Mouse (Mus musculus) brain, adult 2 months (tissue): ENCODE measurements around the gene Foxl1.

Experiments used
- DNase-seq: peaks from one replicate; pipeline ENCODE4 v3.0.0; 2011; ENCODE audit warnings: low read depth, low spot score

Foxl1 gene

GRCm38 (mm10) chr8:121164017-121164469 is 36.3 kb downstream of the Foxl1 start:
- no peak for DNase-seq

GRCm38 (mm10) chr8:121168033-121168432 is 40.3 kb downstream of the Foxl1 start:
- DNase-seq = no peak

DNA sequence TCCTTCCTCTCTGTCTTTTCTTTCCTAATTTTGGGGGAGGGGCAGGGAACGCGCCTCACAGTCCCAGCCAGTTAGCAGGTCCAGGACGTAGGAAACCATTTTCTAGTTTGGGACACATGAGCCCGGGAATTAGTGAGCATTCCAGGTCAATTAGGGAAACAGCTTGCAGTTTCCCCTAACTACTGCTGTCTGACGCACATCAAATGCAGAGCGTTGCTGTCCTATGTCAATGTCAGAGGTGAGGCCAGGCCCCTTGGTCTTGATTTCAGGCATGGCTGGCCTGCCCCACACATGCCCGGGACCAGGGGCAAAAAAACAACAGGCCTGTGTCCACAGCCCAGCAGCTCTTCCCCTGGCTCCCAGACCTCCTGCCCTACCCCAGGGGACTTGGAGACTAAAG is 42.4 kb downstream of the Foxl1 start:
- no peak for DNase-seq

- DNase-seq = peak; percentile 4
Measured at GRCm38 (mm10) chr8:121170626-121171552, 43.1 kb downstream of the Foxl1 start.

DNA sequence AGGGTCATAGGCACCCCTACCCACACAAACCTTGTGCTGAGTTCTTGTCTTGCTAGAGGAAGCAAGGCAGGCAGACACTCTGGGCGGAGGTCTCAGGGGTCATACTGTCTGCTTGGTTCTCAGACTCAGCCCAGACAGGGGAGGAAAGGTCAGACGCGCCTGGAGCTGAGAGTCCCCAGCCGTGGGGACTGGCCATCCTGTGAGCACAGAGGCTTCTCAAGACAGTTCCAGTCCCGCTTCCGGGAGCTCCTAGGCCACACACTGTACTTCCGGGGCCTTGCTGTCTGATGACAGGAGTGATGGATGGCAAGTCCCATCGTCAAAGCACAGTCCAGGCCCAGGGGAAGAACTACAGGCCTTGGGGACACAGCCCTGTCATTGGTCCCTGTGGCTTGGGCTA is 44.8 kb downstream of the Foxl1 start:
- DNase-seq = no peak

DNA sequence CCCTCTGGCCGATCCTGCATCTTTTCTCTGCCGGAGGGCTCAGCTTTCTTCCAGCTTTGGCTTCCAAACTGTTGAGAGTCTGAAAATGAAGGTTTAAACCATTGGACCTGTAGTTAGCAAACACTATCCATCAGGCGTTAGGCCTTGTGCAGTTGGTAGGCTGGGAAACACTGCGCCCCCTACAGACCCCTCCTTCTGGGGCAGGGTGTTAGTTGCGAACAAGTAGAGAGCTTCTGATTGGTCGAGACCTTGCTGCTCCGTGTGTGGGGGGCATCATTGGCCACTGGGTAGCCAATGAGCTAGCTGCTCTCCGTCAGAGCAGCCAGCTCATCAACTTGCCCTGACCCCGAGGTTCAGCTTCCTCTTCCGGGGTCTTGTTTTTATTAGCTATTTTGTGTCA is 46.4 kb downstream of the Foxl1 start:
- no peak for DNase-seq

GRCm38 (mm10) chr8:121174721-121175539 is 47.2 kb downstream of the Foxl1 start:
- DNase-seq = no peak

DNA sequence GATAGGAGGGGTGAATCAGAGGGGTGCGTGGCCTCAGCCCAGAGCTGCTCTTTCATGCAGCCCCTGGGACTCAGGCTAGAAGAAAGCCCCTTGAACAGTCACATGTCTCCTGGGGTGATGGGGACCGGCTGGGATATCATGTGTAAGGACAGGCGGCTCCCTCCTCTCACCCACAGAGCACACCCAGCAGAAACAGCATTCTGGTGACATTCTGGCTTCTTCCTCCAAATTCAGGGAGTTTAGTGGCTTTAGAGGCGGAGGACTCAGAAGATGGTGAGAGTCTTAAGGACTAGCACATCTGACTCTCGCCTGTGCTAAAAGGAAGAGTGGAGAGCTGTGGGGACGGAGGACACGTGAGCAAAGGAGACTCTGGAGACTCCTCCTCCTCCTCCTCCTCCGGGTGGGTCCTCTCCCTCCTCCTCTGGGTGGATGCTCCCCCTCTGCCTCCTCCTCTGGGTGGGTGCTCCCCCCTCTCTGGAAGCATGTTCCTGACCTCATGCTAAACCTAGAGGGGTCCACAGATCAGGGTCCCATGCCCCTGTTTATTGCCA is 47.9 kb downstream of the Foxl1 start:
- no peak for DNase-seq

GRCm38 (mm10) chr8:121176291-121176690 is 48.6 kb downstream of the Foxl1 start:
- peak; percentile 9 for DNase-seq
